Mouse (Mus musculus) liver, embryonic 14.5 days (tissue): ENCODE results near the gene Palld.

Experiments used
- CTCF ChIP-seq: IDR thresholded peaks from 2 replicates; pipeline ENCODE4 v1.5.1; 2016; ENCODE audit warnings: antibody characterized with exemption, low read depth, control low read depth
- EP300 ChIP-seq: IDR thresholded peaks from 2 replicates; pipeline ENCODE4 v1.6.1; 2016; ENCODE audit warnings: antibody characterized with exemption, low read depth

DNA sequence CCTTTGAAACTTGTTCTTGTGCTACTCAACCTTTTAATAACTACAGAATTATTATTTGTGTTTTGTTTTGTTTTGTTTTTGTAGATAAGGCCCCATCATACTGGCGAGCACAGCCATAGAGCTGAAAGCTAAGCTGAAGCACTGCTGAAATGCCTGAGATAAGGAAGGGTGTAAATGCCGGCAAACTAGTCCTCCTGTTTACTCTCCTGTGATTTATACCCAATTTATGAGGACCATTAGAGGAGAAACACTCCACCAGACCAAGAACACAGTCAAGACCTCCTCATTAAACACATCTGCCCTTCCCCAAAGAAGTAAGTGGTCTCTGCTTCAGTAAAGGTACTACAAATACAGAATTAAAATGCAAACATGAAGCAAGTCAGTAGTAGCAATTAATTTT, 219.6 kb downstream of the Palld start:
- no peak for TF ChIP-seq EP300
- TF ChIP-seq CTCF = no peak
